Mouse (Mus musculus) testis, adult 2 months (tissue): ENCODE data around the gene Irgm2.

Source experiments
- CTCF ChIP-seq: fragments of 200-500 bp; IDR thresholded peaks from 2 replicates; pipeline ENCODE4 v1.5.1; 2012; ENCODE audit warnings: low read depth, mild to moderate bottlenecking, inconsistent platforms, low read length, moderate library complexity; ENCODE audit not compliant: control insufficient read depth, insufficient read depth, insufficient replicate concordance
- POLR2A ChIP-seq: fragments of 200-500 bp; IDR thresholded peaks from 2 replicates; pipeline ENCODE4 v1.6.1; 2012; ENCODE audit warnings: low read depth, mild to moderate bottlenecking, inconsistent platforms, low read length, moderate library complexity; ENCODE audit not compliant: control insufficient read depth

DNA sequence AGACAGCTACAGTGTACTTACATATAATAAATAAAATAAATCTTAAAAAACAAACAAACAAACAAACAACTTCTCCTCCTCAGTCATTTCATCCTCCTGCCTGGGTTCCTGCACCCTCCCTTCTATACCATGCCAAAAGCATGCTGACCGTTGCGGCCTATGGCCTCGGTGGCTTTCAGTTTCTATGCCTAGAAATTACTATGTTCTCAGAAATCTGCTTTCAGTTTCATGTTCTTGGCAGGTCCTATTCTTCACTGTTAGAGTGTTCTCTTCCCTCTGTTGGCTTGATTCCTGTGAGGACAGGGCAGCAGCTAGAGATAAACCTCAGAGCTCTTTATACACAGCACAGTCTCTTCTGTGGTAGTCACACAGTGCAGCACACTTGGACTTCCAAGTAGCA lies 15.8 kb upstream of the Irgm2 start:
- TF ChIP-seq CTCF (no peak), POLR2A (no peak)
